Mouse (Mus musculus) midbrain, embryonic 10.5 days (tissue): Measurements from ENCODE around the gene Hipk2. TPM values are rescaled to one million over a fixed set of nuclear protein-coding genes. Genes with fewer than 3 reads are reported as not detected.

ENCODE experiments used
- DNase-seq: peaks from one replicate; pipeline ENCODE4 v3.0.0-alpha.2; 2017; ENCODE audit warnings: low spot score
- H3K27ac ChIP-seq: fragments of 300-500 bp; sonication (generic); replicated peaks from 2 replicates; pipeline ENCODE4 v1.5.1; 2016; ENCODE audit warnings: mild to moderate bottlenecking
- H3K27me3 ChIP-seq: fragments of 300-500 bp; sonication (generic); 2 replicates; pipeline ENCODE4 v1.6.1; 2016; ENCODE audit warnings: low read depth, mild to moderate bottlenecking; ENCODE audit not compliant: poor library complexity, severe bottlenecking
- H3K36me3 ChIP-seq: fragments of 300-500 bp; sonication (generic); 2 replicates; pipeline ENCODE4 v1.6.1; 2016; ENCODE audit warnings: mild to moderate bottlenecking, moderate library complexity
- H3K4me1 ChIP-seq: fragments of 300-500 bp; sonication (generic); 2 replicates; pipeline ENCODE4 v1.6.1; 2016
- H3K4me3 ChIP-seq: fragments of 300-500 bp; sonication (generic); 2 replicates; pipeline ENCODE4 v1.5.1; 2016; ENCODE audit warnings: mild to moderate bottlenecking, moderate library complexity
- H3K9me3 ChIP-seq: fragments of 300-500 bp; sonication (generic); replicated peaks from 2 replicates; pipeline ENCODE4 v1.6.1; 2016; ENCODE audit warnings: mild to moderate bottlenecking
- WGBS: fragments of 180-500 bp; shearing (Covaris S2); methylation state at CpG from one replicate; pipeline ENCODE4 v1.1.7; 2016; 5-methylcytosine and 5-hydroxymethylcytosine counted together
- polyA plus RNA-seq: library from polyadenylated mRNA; unstranded; fragments of >200 nt; fragmentation: Nextera tagmentation; extraction: Ambion mirVana; gene quantifications from 2 replicates; pipeline ENCODE4 v1.2.1, GENCODE M21; 2016

The Hipk2 gene
- polyA plus RNA-seq, 1 experiment from 2014 or later = 25.9 TPM

GRCm38 (mm10) chr6:38835217-38835616 lies 40.7 kb downstream of the Hipk2 start:
- no peak for DNase-seq
- Histone ChIP-seq H3K36me3 (peaks cover 24% of the 10 kb centered on the region), H3K27ac (no peak overlapping the region), H3K4me3 (no peak overlapping the region), H3K9me3 (no peaks in the 10 kb centered on the region), H3K27me3 (no peaks in the 10 kb centered on the region), H3K4me1 (peaks cover 29% of the 10 kb centered on the region)
- WGBS = 90% methylated on average over 1 of the region's 1 CpGs

DNA sequence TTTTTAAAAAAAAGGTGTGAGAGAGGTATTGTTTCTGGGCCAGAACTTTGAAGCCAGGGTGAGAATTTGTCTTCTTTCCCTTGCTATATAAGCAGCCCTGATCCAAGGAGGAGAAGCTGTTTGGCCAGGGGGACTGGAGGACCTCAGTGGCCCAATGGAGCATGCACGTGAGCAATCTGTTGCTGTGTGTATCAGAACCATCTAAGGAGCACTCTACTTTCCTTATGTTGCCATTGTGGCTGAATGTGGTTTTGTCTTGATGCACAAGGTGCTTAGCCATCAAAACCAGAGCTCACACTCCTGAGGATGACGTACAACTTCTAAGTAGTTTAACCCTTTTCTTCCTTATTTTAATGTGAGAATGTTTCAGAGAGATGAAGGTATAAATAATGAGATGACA lies 41.2 kb downstream of the Hipk2 start:
- no peak for DNase-seq
- H3K4me3 ChIP-seq = no peak overlapping the region
- no peaks in the 10 kb centered on the region for H3K9me3 ChIP-seq
- H3K36me3 ChIP-seq = peaks cover 20% of the 10 kb centered on the region
- WGBS = 83% methylated on average over 2 of the region's 2 CpGs
- H3K27ac ChIP-seq = no peak overlapping the region
- peaks cover 26% of the 10 kb centered on the region for H3K4me1 ChIP-seq
- no peaks in the 10 kb centered on the region for H3K27me3 ChIP-seq

DNA sequence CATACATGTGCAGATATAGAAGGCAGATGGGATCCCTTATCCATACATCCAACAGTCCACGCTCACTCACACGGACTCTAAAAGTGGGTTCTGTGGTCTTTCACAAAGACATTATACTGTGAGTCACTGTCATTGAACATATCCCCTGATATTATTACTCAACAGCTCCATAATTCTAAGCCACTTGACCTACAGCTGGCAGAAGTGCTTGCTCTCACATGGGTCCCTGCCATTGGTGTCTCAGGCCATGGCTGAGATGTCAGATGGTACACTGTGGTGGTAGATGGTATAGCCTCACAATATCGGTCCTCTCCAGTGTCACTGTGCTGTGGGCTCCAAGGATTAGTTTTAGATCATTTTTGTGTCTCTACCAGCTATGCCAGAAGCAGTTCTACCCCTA lies 42.2 kb downstream of the Hipk2 start:
- H3K36me3 ChIP-seq = peaks cover 19% of the 10 kb centered on the region
- no peak overlapping the region for H3K27ac ChIP-seq
- no peaks in the 10 kb centered on the region for H3K9me3 ChIP-seq
- no peak for DNase-seq
- H3K4me1 ChIP-seq = peaks cover 22% of the 10 kb centered on the region
- no peaks in the 10 kb centered on the region for H3K27me3 ChIP-seq
- 98% methylated on average over 3 of the region's 3 CpGs for WGBS
- H3K4me3 ChIP-seq = no peak overlapping the region

- no peak for DNase-seq
- no peaks in the 10 kb centered on the region for H3K27me3 ChIP-seq
- peaks cover 11% of the 10 kb centered on the region; the same call in 1 of the 2 replicates for H3K4me1 ChIP-seq
- peaks cover 9% of the 10 kb centered on the region for H3K36me3 ChIP-seq
- 78% methylated on average over 3 of the region's 3 CpGs for WGBS
- no peak overlapping the region for H3K27ac ChIP-seq
- H3K4me3 ChIP-seq = no peak overlapping the region
- H3K9me3 ChIP-seq = no peaks in the 10 kb centered on the region
These were observed 46.5 kb downstream of the Hipk2 start for GRCm38 (mm10) chr6:38829452-38829851.

- Histone ChIP-seq H3K4me1 (peaks cover 6% of the 10 kb centered on the region; the same call in 1 of the 2 replicates), H3K9me3 (no peaks in the 10 kb centered on the region), H3K36me3 (peaks cover 9% of the 10 kb centered on the region), H3K27me3 (no peaks in the 10 kb centered on the region), H3K27ac (no peak overlapping the region), H3K4me3 (no peak overlapping the region)
- WGBS = 90% methylated on average over 2 of the region's 2 CpGs
- no peak for DNase-seq
These were observed 47.8 kb downstream of the Hipk2 start for GRCm38 (mm10) chr6:38828211-38828610.

DNA sequence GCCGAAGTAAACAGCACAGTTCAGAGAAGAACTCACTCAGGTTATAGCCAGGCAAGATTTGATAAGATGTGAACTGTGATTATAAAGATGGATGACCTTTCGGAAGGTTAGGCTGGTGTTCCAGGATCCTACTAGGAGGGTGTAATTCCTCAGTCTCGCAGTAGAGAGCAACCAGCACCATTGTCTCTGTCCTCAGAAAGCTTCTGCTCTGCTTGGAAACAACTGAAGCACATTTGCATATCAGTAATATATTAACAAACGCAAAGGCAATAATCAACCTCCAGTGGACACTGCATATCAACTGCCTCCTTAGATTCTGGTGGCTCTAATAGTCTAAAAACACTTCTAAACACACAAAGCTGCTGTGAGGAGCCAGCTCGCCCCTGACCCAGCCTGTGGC lies 48.5 kb downstream of the Hipk2 start:
- Histone ChIP-seq H3K27ac (no peak overlapping the region), H3K27me3 (no peaks in the 10 kb centered on the region), H3K4me3 (no peak overlapping the region), H3K36me3 (peaks cover 11% of the 10 kb centered on the region), H3K9me3 (no peaks in the 10 kb centered on the region), H3K4me1 (no peaks in the 10 kb centered on the region)
- DNase-seq = no peak
- 82% methylated on average over 5 of the region's 5 CpGs for WGBS

DNA sequence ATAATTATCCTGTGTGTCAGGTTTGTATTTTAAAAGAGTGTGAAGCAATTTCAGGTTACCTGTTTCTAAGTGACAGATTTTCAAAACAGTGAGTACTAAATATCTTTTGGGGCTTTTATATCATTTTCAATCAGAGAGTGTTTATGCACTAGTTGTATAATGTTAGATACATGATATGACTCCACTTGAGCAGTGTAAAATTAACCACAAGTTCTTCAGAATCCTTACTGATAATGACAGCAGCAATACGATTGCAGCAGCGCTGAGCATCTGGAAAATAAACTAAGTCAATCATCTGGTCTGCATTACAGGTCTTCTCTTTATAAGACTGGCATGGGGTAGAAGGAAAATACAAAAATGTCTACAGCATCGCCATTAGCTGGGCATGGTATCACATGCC lies 49.1 kb downstream of the Hipk2 start:
- 82% methylated on average over 3 of the region's 3 CpGs for WGBS
- Histone ChIP-seq H3K27ac (no peak overlapping the region), H3K4me3 (no peak overlapping the region), H3K9me3 (no peaks in the 10 kb centered on the region), H3K27me3 (no peaks in the 10 kb centered on the region), H3K4me1 (no peaks in the 10 kb centered on the region), H3K36me3 (peaks cover 14% of the 10 kb centered on the region)
- no peak for DNase-seq

GRCm38 (mm10) chr6:38825886-38826285 lies 50.1 kb downstream of the Hipk2 start:
- no peak overlapping the region for H3K27ac ChIP-seq
- H3K4me3 ChIP-seq = no peak overlapping the region
- H3K36me3 ChIP-seq = peaks cover 21% of the 10 kb centered on the region
- H3K9me3 ChIP-seq = no peaks in the 10 kb centered on the region
- no peak for DNase-seq
- no peaks in the 10 kb centered on the region for H3K27me3 ChIP-seq
- H3K4me1 ChIP-seq = no peaks in the 10 kb centered on the region

GRCm38 (mm10) chr6:38823827-38824226 lies 52.1 kb downstream of the Hipk2 start:
- DNase-seq = no peak
- no peak overlapping the region for H3K27ac ChIP-seq
- no peaks in the 10 kb centered on the region for H3K9me3 ChIP-seq
- H3K36me3 ChIP-seq = peaks cover 30% of the 10 kb centered on the region
- no peak overlapping the region for H3K4me3 ChIP-seq
- H3K4me1 ChIP-seq = no peaks in the 10 kb centered on the region
- no peaks in the 10 kb centered on the region for H3K27me3 ChIP-seq

GRCm38 (mm10) chr6:38823164-38823563 lies 52.8 kb downstream of the Hipk2 start:
- peaks cover 37% of the 10 kb centered on the region for H3K36me3 ChIP-seq
- no peak overlapping the region for H3K4me3 ChIP-seq
- 92% methylated on average over 4 of the region's 4 CpGs for whole genome bisulfite sequencing
- no peaks in the 10 kb centered on the region for H3K9me3 ChIP-seq
- DNase-seq = no peak
- no peaks in the 10 kb centered on the region for H3K27me3 ChIP-seq
- no peak overlapping the region for H3K27ac ChIP-seq
- no peaks in the 10 kb centered on the region for H3K4me1 ChIP-seq

- WGBS = 86% methylated on average over 2 of the region's 2 CpGs
- Histone ChIP-seq H3K27ac (no peak overlapping the region), H3K36me3 (peaks cover 47% of the 10 kb centered on the region), H3K4me1 (no peaks in the 10 kb centered on the region), H3K27me3 (no peaks in the 10 kb centered on the region), H3K4me3 (no peak overlapping the region), H3K9me3 (no peaks in the 10 kb centered on the region)
- DNase-seq = no peak
These were observed 54.3 kb downstream of the Hipk2 start for GRCm38 (mm10) chr6:38821686-38822085.

GRCm38 (mm10) chr6:38820862-38821261 lies 55.1 kb downstream of the Hipk2 start:
- WGBS = 74% methylated on average over 1 of the region's 1 CpGs
- Histone ChIP-seq H3K27ac (no peak overlapping the region), H3K27me3 (no peaks in the 10 kb centered on the region), H3K4me1 (no peaks in the 10 kb centered on the region), H3K4me3 (no peak overlapping the region), H3K36me3 (peaks cover 55% of the 10 kb centered on the region), H3K9me3 (no peaks in the 10 kb centered on the region)
- DNase-seq = no peak

DNA sequence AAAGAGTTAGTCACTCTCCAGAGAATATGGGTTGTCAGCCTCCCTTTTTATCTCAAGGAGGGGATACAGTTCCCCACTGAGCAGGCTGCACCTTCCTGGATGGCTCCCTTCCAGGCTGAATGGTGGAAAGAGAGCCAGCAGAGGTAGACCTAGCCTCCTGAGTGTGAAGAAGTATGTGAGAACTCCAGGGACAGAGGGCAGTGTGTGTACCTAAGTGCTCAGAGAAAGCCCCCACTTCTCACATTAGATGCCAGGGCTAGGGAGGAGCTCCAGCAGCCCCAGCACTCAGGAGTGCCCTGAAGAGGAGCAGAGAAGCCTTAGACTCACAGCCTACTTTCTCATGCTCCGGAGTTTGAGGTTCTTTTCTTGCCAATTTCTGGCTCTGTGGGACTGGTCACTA lies 59.7 kb downstream of the Hipk2 start:
- DNase-seq = no peak
- WGBS = 92% methylated on average over 1 of the region's 1 CpGs

DNA sequence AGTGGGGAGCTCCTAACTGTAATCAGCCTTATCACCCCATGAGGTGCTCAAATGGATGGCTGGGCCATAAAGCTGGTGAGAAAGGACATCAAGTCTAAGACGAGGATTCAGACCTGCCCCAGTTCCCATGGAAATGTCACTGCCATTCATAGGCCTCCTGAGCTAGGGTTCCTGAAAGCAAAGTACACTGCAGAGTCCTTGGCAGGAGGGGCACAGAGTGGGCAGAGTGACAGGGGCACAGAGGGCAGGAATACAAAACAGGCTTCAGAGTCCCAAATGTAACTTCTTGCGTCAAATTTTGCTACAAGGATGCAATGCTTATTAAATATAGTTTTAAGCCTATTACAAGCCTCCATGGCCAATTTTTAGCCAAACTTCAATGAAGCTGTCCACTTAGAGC lies 60.4 kb downstream of the Hipk2 start:
- DNase-seq = no peak
- no peaks in the 10 kb centered on the region for H3K9me3 ChIP-seq
- H3K27ac ChIP-seq = no peak overlapping the region
- peaks cover 82% of the 10 kb centered on the region for H3K36me3 ChIP-seq
- no peak overlapping the region for H3K4me3 ChIP-seq
- WGBS = 80% methylated on average over 2 of the region's 2 CpGs
- peaks cover 3% of the 10 kb centered on the region; the same call in 1 of the 2 replicates for H3K4me1 ChIP-seq
- no peaks in the 10 kb centered on the region for H3K27me3 ChIP-seq

More for the DNA sequence above, 59.7 kb downstream of the Hipk2 start:
- Histone ChIP-seq H3K27me3 (no peaks in the 10 kb centered on the region), H3K4me3 (no peak overlapping the region), H3K27ac (no peak overlapping the region), H3K36me3 (peaks cover 80% of the 10 kb centered on the region), H3K4me1 (no peaks in the 10 kb centered on the region), H3K9me3 (no peaks in the 10 kb centered on the region)
